Mouse (Mus musculus): ENCODE measurements around the gene Shank2.

DNA sequence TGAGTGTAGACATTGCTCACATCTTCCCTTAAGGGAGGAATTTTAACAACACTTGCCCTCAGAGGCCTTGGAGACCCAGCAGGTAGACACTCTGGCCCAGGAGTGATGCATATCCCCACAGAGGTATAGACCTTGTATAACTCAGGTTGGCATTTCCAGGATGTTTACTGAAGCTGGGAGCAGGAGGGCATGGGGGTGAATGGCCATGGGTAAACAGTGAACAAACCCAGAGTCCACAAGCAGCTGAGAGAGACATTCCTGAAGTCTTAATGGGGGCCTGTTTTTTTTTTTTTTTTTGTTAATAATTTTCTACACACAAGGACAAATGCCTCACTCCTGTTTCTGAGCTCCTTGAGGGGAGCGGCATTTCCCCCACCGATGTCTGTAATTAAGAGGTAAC is 15.4 kb upstream of the Shank2 start:
- no peak for TF ChIP-seq POLR2AphosphoS2 (IDR thresholded peaks at IDR 0.05; ENCODE audit: low read depth, low read length)
- no peak for TF ChIP-seq KAT2A (IDR thresholded peaks at IDR 0.05; ENCODE audit: insufficient replicate concordance, low read length)
- TF ChIP-seq E2F4 (IDR thresholded peaks at IDR 0.05; ENCODE audit: insufficient replicate concordance, low read depth, low read length), result no peak
- no peak for TF ChIP-seq MAX (IDR thresholded peaks at IDR 0.05; ENCODE audit: low read length)
- no peak for TF ChIP-seq USF1 (IDR thresholded peaks at IDR 0.05; ENCODE audit: low read depth, low read length)
